Mouse (Mus musculus): ENCODE measurements at regions not wholly inside any gene's neighbourhood (a gene's known extent, or its start where the extent isn't known, plus 50 kb on each side); places are given as distances from the start of the nearest gene placed in this dataset.

DNA sequence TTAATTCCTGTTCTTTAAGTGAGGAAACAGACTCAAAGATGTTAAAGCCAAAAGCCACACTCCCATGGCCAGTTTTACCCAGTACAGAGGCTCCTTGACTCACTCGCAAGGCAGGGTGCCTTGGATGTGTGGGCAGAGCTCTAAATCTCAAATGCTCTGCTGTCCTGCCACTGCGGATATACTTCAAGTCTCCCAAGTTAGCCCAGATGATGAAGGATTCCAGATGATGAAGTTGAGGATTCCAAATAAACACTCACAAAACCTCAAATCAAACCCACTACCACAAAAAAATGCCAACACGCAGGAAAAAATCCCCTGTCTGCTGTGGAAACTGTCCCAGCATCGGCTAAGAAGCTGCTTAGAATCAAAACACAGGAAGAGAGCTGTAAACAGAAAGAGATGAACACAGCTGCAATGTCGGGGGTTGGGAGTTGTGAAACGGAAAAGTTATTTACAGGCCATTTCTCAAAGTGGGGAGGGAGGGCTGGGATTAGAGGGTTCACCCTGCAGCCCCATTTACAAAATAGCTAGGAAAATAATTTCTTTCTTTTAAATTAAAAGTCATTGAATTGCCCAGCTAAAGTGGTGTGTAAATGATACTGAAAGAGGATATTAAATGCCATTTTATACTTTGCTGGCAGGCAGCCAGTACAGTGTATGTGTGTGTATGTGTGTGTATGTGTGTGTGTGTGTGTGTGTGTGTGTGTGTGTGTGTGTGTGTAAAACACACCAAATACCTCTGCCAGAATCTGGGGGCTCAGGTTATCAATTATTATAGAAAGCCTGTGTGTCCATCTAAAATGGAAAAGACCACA lies 135.6 kb downstream of the Bcas1 start:
- TF ChIP-seq CTCF (IDR thresholded peaks at IDR 0.05; ENCODE audit: insufficient read depth, low read length) (no peak), POLR2A (IDR thresholded peaks at IDR 0.05; ENCODE audit: borderline replicate concordance, extremely low read depth, low read depth, low read length) (no peak)
